Comparison of ENCODE assay signal across 13 mouse cellular contexts in the genomic region with DNA sequence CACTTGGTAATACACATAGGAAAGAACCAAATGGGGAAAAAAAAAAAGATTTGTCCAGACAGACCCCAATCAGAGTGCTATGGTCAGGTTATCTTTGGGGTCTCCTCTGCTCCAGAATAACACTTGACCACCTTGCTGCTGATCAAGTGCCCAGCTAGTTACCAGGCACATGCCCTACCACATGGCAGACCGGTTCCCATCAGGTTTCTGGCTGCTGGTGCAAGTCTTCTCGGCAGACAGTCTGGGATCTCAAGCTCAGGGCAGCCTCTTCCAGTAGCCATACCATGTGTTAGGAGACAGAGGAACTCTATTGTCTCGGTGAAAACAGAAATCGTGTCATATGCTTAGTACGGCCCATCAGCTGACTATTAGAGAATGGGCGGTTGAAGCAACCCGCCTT.
"Had no signal": no experiment of that assay in that cellular context is flagged by ENCODE, and none has a peak within 500 bp of the region (broad histone marks: within the 10 kb centered on the region; RNA-seq: fewer than 3 reads in every experiment).

No protein-coding gene starts in this region.

- DNase-seq: kidney, postnatal 10 days; kidney, postnatal 36 days; liver; lung, adult 18-20 months; lung, postnatal 10 days; lung, postnatal 36 days; right cerebral cortex, postnatal 25 days; spleen, adult 18-20 months; thymus, adult 18-20 months; thymus, postnatal 36 days had no signal

- ATAC-seq: liver, embryonic 12.5 days; midbrain, embryonic 13.5 days; midbrain, embryonic 16.5 days had no signal
